Mouse (Mus musculus) forebrain, embryonic 14.5 days (tissue): Measurements from ENCODE around the gene Ifrd2. TPM values are rescaled to one million over a fixed set of nuclear protein-coding genes. Genes with fewer than 3 reads are reported as not detected.
A peak's percentile ranks its signal among the peaks of the same experiment; 100 is the strongest.

ENCODE experiments used
- ATAC-seq: fragments of 200-750 bp; cut with Nextera tagmentation; 2 replicates; pipeline ENCODE4 v1.8.0; 2017; ENCODE audit warnings: mild to moderate bottlenecking, moderate library complexity
- DNase-seq: peaks from one replicate; pipeline ENCODE4 v3.0.0-alpha.2; 2015; ENCODE audit warnings: low spot score
- H3K27ac ChIP-seq: fragments of 300-500 bp; sonication (generic); 2 replicates; pipeline ENCODE4 v1.5.1; 2014; ENCODE audit warnings: low read depth, mild to moderate bottlenecking, control low read depth, low read length, moderate library complexity
- H3K27me3 ChIP-seq: fragments of 300-500 bp; sonication (generic); replicated peaks from 2 replicates; pipeline ENCODE4 v1.6.1; 2014; ENCODE audit warnings: low read length, control low read depth, mixed read lengths; ENCODE audit not compliant: control insufficient read depth, insufficient read depth
- H3K36me3 ChIP-seq: fragments of 300-500 bp; sonication (generic); 2 replicates; pipeline ENCODE4 v1.6.1; 2014; ENCODE audit warnings: low read length, control low read depth; ENCODE audit not compliant: control insufficient read depth, insufficient read depth
- H3K4me1 ChIP-seq: fragments of 300-500 bp; sonication (generic); 2 replicates; pipeline ENCODE4 v1.6.1; 2014; ENCODE audit warnings: antibody characterized with exemption, low read length, control low read depth; ENCODE audit not compliant: control insufficient read depth, insufficient read depth
- H3K4me2 ChIP-seq: fragments of 300-500 bp; sonication (generic); 2 replicates; pipeline ENCODE4 v1.6.1; 2014; ENCODE audit warnings: mild to moderate bottlenecking, control low read depth, low read length
- H3K4me3 ChIP-seq: fragments of 300-500 bp; sonication (generic); 2 replicates; pipeline ENCODE4 v1.5.1; 2014; ENCODE audit warnings: low read depth, low read length, control low read depth
- H3K9ac ChIP-seq: fragments of 300-500 bp; sonication (generic); 2 replicates; pipeline ENCODE4 v1.6.1; 2014; ENCODE audit warnings: mild to moderate bottlenecking, low read length, control low read depth, moderate library complexity
- H3K9me3 ChIP-seq: fragments of 300-500 bp; sonication (generic); replicated peaks from 2 replicates; pipeline ENCODE4 v1.6.1; 2016; ENCODE audit warnings: low read length, control low read depth, mixed read lengths; ENCODE audit not compliant: control insufficient read depth
- WGBS: fragments of 180-500 bp; shearing (Covaris S2); extraction: QIAGEN DNeasy Blood & Tissue Kit; methylation state at CpG from one replicate; pipeline ENCODE4 v1.1.7; 2014; 5-methylcytosine and 5-hydroxymethylcytosine counted together
- polyA plus RNA-seq: library from polyadenylated mRNA; unstranded; fragments of >200 nt; fragmentation: Nextera tagmentation; extraction: Ambion mirVana; gene quantifications from 2 replicates; pipeline ENCODE4 v1.2.1, GENCODE M21; 2014

Gene Ifrd2
- polyA plus RNA-seq, 1 experiment from 2014 or later, result 19.1 TPM

- no peak overlapping the region for H3K27ac ChIP-seq
- no peak for ATAC-seq
- no peaks in the 10 kb centered on the region for H3K27me3 ChIP-seq
- no peaks in the 10 kb centered on the region for H3K9me3 ChIP-seq
- peak overlapping the region; percentile 95 for H3K4me2 ChIP-seq
- H3K4me1 ChIP-seq, result peaks cover 23% of the 10 kb centered on the region
- H3K4me3 ChIP-seq, result peak overlapping the region; percentile 62
- DNase-seq, result no peak
- WGBS, result 50% methylated on average over 8 of the region's 8 CpGs
- H3K9ac ChIP-seq, result peak overlapping the region; percentile 69
- H3K36me3 ChIP-seq, result peaks cover 40% of the 10 kb centered on the region
Observed at GRCm38 (mm10) chr9:107542721-107543120, 44.7 kb upstream of the Ifrd2 start.

DNA sequence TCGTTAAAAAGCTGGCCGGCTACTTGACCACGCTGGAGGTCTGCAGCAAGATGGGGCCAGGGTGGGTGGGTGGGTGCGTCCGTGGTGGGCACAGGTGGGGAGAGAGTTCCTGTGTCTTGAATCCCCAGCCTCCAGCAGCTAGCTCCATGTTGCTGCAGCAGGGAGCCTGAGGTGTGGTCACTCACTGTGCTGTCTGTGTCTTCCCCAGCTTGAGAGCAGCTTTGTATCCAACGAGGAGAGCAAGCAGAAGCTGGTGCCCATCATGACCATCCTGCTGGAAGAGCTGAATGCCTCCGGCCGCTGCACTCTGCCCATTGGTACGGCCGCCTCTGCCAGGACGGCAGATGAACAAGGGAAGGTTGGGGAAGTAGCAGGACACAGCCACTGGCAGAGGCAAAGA, 44.1 kb upstream of the Ifrd2 start:
- WGBS, result 85% methylated on average over 11 of the region's 11 CpGs
- ATAC-seq, result no peak
- peaks cover 23% of the 10 kb centered on the region for H3K4me1 ChIP-seq

GRCm38 (mm10) chr9:107544196-107544700, 43.2 kb upstream of the Ifrd2 start:
- 94% methylated on average over 17 of the region's 17 CpGs for WGBS
- Histone ChIP-seq H3K27ac (no peak overlapping the region), H3K4me2 (no peak overlapping the region), H3K36me3 (peaks cover 24% of the 10 kb centered on the region), H3K9ac (no peak overlapping the region), H3K9me3 (no peaks in the 10 kb centered on the region), H3K4me3 (no peak overlapping the region), H3K27me3 (no peaks in the 10 kb centered on the region), H3K4me1 (peaks cover 23% of the 10 kb centered on the region)
- no peak for ATAC-seq
- DNase-seq, result no peak

More for the DNA sequence above, 44.1 kb upstream of the Ifrd2 start:
- H3K36me3 ChIP-seq, result peaks cover 34% of the 10 kb centered on the region
- DNase-seq, result no peak
- no peak overlapping the region for H3K9ac ChIP-seq
- no peak overlapping the region for H3K4me3 ChIP-seq
- no peak overlapping the region for H3K27ac ChIP-seq
- no peaks in the 10 kb centered on the region for H3K9me3 ChIP-seq
- peak overlapping the region; percentile 95; the same call in 1 of the 2 replicates for H3K4me2 ChIP-seq
- no peaks in the 10 kb centered on the region for H3K27me3 ChIP-seq

GRCm38 (mm10) chr9:107544729-107545128, 42.7 kb upstream of the Ifrd2 start:
- peaks cover 23% of the 10 kb centered on the region for H3K4me1 ChIP-seq
- no peaks in the 10 kb centered on the region for H3K27me3 ChIP-seq
- no peak overlapping the region for H3K4me2 ChIP-seq
- no peak for ATAC-seq
- no peak for DNase-seq
- peaks cover 19% of the 10 kb centered on the region for H3K36me3 ChIP-seq
- no peak overlapping the region for H3K9ac ChIP-seq
- H3K4me3 ChIP-seq, result no peak overlapping the region
- no peaks in the 10 kb centered on the region for H3K9me3 ChIP-seq
- WGBS, result 93% methylated on average over 12 of the region's 12 CpGs
- H3K27ac ChIP-seq, result no peak overlapping the region

GRCm38 (mm10) chr9:107545199-107545598, 42.2 kb upstream of the Ifrd2 start:
- DNase-seq (no peak), ATAC-seq (no peak)
- Histone ChIP-seq H3K36me3 (peaks cover 15% of the 10 kb centered on the region), H3K27ac (no peak overlapping the region), H3K27me3 (no peaks in the 10 kb centered on the region; the same call in 1 of the 2 replicates), H3K9ac (no peak overlapping the region), H3K4me3 (no peak overlapping the region), H3K9me3 (no peaks in the 10 kb centered on the region), H3K4me2 (no peak overlapping the region), H3K4me1 (peaks cover 23% of the 10 kb centered on the region)
- 86% methylated on average over 10 of the region's 10 CpGs for WGBS

GRCm38 (mm10) chr9:107545602-107546001, 41.8 kb upstream of the Ifrd2 start:
- Histone ChIP-seq H3K4me1 (peaks cover 23% of the 10 kb centered on the region), H3K36me3 (peaks cover 12% of the 10 kb centered on the region), H3K4me3 (no peak overlapping the region), H3K9me3 (no peaks in the 10 kb centered on the region), H3K4me2 (no peak overlapping the region), H3K27ac (no peak overlapping the region; the same call in 1 of the 2 replicates), H3K27me3 (peaks cover 4% of the 10 kb centered on the region; the same call in 1 of the 2 replicates), H3K9ac (no peak overlapping the region)
- 7% methylated on average over 3 of the region's 3 CpGs for WGBS
- no peak for ATAC-seq
- peak; percentile 73 for DNase-seq

- H3K27ac ChIP-seq, result peak within 1 kb of the TSS; percentile 44; the same call in 1 of the 2 replicates
- peaks cover 18% of the 10 kb centered on the region for H3K27me3 ChIP-seq
- H3K4me2 ChIP-seq, result peak within 1 kb of the TSS; percentile 44
- 3% methylated on average over 20 of the region's 20 CpGs for WGBS
- DNase-seq, result peak; percentile 95
- ATAC-seq, result peak; percentile 63
- H3K9ac ChIP-seq, result peak within 1 kb of the TSS; percentile 33; the same call in 1 of the 2 replicates
- peaks cover 12% of the 10 kb centered on the region for H3K36me3 ChIP-seq
- no peaks in the 10 kb centered on the region for H3K9me3 ChIP-seq
- H3K4me3 ChIP-seq, result peak within 1 kb of the TSS; percentile 4; the same call in 1 of the 2 replicates
- peaks cover 25% of the 10 kb centered on the region for H3K4me1 ChIP-seq
Observed at GRCm38 (mm10) chr9:107547026-107547425, 40.4 kb upstream of the Ifrd2 start, which contains the start of gene Zmynd10. Gene Zmynd10 (plus strand): TSS chr9:107547298.

GRCm38 (mm10) chr9:107547957-107548356, 39.5 kb upstream of the Ifrd2 start:
- DNase-seq, result no peak
- ATAC-seq, result no peak
- Histone ChIP-seq H3K27me3 (peaks cover 28% of the 10 kb centered on the region), H3K4me2 (no peak overlapping the region), H3K36me3 (peaks cover 12% of the 10 kb centered on the region), H3K4me1 (peaks cover 18% of the 10 kb centered on the region), H3K9me3 (no peaks in the 10 kb centered on the region), H3K4me3 (no peak overlapping the region), H3K9ac (no peak overlapping the region), H3K27ac (no peak overlapping the region)
- 79% methylated on average over 5 of the region's 5 CpGs for WGBS

- ATAC-seq (no peak), DNase-seq (no peak)
- Histone ChIP-seq H3K4me2 (no peak overlapping the region), H3K4me3 (no peak overlapping the region), H3K27ac (no peak overlapping the region), H3K27me3 (peaks cover 30% of the 10 kb centered on the region), H3K4me1 (peaks cover 25% of the 10 kb centered on the region), H3K9me3 (no peaks in the 10 kb centered on the region), H3K9ac (no peak overlapping the region), H3K36me3 (peaks cover 11% of the 10 kb centered on the region)
- 92% methylated on average over 10 of the region's 10 CpGs for WGBS
Observed at GRCm38 (mm10) chr9:107548820-107549219, 38.6 kb upstream of the Ifrd2 start.
